Mouse (Mus musculus) cerebellum, adult 18-20 months (tissue): ENCODE results near the gene Ring1.
A peak's percentile ranks its signal among the peaks of the same experiment; 100 is the strongest.
"Not testable (repeated sequence)": the region's sequence is repeated elsewhere in the genome, so short reads cannot be mapped to it uniquely, and the experiment has no call there.

ENCODE experiments used
- DNase-seq, 2 experiments: peaks; one replicate each; pipeline ENCODE4 v3.0.0; 2021

Gene Ring1

DNA sequence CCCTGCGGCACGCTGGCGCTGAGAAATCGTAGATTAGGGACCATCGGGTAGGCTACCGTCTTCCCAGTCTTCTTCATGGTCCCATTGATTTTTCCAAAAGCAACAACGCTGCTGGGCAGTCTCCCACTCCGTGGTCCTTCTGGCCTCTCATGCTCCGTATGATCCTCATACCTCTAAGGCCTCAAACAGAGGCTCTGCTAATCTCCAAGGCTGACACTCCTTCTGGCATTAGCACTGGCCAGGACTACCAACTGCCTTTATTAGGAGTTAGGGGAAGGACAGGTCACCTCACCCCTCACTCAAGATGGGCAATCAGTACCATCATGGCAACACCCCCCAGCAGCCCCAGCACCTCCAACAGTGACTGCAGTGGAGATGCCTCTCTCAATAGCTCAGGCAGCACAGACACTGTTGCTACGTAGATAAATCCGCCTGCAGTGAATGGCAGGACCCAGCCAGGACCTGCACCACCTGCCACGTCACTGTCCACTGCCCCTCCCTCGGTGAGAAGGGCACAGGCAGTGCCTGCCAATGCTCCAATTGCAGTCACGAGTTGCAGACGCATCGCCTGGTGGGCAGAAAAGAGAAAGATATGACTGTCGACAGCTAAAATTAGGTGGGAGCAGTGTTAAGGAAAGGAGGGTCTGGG is 4.1 kb upstream of the Ring1 start:
- DNase-seq: peak in 1 of 2 experiments; percentile 12

DNA sequence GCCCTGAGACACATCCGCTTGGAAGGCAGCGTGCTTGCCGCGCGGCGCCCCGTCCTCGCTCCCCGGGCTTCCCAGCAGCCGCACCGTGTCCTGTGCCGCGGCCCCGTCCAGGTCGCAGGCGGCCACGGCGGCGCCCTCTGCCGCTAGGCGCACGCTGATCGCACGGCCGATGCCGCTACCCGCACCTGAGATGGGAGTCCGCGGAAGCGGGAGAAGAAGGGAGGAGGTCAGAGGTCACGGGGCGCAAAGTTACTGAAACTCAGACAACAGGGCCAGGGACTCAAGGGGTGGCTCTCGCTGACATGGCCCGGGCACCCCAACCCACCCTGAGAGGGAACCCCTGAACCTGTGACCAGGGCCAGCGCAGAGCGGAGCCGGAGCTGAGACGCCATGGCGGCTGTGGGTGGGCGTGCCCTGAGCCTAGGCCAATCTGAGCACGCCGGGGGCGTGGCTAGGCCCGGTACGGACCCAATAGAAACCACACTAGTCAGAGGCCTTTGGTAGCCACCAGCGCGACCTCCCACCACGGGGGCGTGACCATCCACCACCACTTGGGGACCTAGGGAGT is 3.3 kb upstream of the Ring1 start, which contains the start of gene H2-Ke6:
H2-Ke6 (minus strand) TSS at position 405 of the 568 bp plus-strand sequence.
- DNase-seq: peak; percentile 89 to 90

- DNase-seq: peak in 1 of 2 experiments; percentile 51
Observed at GRCm38 (mm10) chr17:34026917-34027655, 2.6 kb upstream of the Ring1 start.

GRCm38 (mm10) chr17:34026221-34026620 is 1.7 kb upstream of the Ring1 start:
- peak in 1 of 2 experiments; percentile 11 for DNase-seq

DNA sequence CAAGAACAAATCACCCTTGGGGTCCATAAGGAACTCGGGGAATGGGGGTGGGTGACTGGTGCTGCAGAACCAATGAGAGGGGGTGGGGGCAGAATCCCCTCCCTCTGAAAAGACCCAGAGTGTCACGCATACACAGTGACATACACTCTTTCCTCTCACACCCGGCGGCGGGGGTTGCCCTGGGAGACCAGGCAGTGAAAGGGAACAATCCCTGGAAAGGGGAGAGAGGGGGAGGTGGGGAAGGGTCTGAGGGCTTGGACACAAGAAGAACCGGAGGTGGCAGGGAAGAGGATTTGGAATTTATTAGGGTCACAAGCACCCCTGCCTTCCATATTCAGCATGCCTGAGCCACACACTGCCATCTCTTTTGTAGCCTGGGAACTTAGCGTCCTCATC is 1.3 kb upstream of the Ring1 start:
- peak in 1 of 2 experiments; percentile 19 for DNase-seq

DNA sequence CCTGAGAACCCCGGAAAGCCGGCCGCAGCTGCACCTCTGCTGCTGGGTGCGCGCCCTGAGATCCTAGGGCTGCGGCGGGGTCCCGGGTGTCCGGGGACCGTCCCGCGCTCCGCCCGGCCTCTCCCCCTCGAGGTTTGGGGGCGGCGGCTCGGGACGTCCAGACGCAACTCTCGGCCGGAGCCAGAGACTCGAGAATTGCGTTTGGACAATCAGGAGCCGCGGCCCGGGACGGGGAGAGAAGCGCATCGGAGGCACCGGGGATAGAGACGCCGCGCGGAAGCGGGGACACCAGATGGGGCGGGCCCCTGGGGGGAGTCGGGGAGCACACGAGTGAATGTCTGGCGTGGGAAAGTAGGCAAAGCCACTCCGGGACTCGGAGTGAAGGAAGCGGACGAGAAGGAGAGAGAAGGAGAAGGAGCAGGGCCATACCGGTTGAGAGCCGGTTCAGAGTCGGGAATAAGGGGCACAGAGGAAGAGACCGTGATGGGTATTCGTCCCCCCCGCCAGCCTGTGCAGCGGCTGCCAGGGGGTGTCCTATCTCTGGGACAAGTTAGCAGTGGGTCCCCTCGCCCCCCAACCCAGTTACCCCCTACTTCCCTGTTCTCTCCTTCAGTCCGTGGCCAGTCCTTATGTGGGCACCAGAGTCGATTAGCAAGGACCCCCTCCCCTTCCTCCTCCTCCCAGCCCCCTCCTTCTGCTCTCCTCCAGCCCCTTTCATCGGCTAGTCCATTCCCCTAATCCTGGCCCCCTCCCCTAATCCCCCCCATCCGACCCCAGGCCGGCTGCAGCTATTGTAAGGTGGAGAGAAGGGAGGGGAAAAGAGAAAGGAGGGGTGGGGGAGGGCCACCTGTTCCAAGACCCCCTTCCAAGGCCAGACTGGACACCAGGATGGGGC is 628 bp upstream of the Ring1 start:
- DNase-seq: peak in 1 of 2 experiments; percentile 39

GRCm38 (mm10) chr17:34023678-34024077 is 802 bp downstream of the Ring1 start:
- DNase-seq: no peak

DNA sequence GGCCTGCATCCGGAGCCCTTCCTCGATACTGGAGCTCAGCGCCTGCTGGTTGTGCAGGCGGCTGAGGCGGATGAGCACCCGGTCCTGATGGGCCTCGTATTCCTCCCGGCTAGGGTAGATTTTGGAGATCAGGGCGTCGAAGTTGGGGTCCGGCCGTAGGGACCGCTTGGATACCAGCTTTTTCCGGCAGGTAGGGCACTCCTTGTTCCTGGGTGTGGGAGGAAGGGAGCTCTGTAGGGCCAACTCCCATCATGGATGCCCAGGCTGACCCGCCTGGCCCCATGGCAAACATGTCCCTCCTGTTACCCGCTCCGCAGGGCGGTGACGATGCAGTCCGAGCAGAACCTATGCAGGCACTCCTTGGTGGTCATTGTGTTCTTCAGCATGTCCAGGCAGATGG is 1.5 kb downstream of the Ring1 start:
- DNase-seq: peak in 1 of 2 experiments; percentile 11

DNA sequence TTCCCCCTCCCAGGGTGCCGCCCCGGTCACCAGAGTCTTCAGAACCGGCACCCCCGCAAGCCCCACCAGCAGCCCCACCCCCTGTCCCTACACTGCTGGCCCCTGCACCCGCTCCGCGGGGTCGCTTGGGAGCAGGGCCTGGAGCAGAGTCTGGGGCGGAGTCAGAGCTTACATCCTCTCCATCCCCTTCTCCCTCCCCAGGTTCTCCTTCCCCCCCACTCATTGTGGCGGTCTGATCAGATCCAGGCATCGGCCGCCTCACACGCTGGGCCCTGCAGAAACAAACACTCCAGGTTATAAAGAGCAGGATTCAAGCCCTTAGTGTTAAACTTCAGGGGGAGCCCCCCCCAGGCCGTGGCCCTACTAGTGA is 2.1 kb downstream of the Ring1 start:
- no peak for DNase-seq

DNA sequence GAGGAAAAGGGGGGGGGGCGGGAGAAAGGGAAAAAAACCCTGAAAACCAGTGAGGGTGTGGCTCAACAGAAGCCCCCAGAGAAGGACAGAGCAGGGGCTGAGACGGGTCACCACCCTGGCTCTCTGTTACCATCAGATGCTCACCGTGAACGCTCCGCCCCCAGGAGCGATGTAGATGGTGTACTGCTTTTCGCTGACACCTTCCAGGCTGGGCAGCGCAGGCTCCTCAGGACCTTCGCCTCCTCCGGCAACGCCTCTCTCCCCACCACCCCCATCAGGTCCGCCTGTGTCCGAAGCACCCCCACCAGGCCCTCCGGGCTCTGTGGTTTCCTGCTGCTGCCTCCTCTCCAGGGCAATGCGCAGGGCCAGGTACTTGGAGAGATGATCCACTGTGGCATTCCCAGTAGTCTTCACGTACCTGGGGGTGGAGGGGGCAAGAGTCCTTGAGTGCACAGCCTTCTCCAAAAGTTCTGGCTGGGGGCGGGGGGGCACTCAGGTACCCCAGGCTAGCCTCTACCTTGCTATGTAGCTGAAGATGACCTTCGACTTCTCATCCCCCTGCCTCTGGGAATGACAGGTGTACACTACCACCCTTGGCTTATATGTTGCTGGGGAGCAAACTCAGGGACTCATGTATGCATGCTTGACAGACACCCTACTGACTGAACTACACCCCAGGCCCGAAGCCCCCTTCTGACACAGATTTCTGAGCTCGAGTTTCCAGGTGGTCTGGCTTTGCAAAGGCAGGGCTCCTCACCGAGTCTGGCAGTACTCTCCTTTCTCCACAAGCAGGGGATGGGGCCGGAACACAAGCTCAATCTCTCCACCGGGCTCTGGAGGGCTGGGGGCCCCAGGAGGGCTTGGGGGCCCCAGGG is 2.7 kb downstream of the Ring1 start:
- no peak for DNase-seq

DNA sequence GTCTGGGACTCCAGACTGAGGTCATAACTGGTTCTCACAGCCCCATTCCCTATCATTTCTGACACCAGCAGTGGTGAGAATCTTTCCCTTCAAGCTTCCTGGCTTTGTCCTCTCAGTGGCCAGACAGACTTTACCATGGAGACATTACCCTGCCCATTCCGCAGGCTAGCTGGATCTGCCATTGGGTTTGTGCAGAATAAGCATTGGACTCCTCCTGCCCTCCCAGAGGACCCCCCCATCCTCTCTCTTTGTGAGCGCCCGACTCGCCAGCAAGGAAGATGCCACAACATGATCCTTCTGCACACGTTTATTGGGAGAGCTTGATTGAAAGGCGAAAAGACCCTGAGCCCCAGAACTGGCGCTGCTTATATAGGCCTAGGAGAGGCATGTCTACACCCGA is 11.0 kb downstream of the Ring1 start:
- DNase-seq: no peak

GRCm38 (mm10) chr17:34010156-34010555 is 14.3 kb downstream of the Ring1 start:
- no peak for DNase-seq

DNA sequence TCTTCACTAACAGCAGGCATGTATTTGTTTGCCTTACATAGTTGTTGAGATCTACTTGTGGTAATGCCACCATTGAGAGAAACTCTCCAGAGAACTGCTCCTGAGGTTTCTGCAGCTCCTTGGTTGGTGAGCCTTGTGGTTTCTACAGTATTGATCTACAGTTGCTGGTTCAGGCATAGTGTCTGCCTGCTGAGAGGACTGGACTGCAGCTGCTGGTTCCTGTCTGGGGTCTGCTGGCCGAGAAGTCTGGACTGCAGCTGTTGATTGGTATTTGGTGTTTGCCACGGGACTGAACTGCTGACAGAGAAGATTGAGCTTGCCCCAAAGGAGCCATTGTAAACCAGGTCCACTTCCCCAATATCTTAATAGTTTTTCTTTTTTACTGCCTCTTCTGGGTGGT is 17.9 kb downstream of the Ring1 start:
- no peak for DNase-seq

DNA sequence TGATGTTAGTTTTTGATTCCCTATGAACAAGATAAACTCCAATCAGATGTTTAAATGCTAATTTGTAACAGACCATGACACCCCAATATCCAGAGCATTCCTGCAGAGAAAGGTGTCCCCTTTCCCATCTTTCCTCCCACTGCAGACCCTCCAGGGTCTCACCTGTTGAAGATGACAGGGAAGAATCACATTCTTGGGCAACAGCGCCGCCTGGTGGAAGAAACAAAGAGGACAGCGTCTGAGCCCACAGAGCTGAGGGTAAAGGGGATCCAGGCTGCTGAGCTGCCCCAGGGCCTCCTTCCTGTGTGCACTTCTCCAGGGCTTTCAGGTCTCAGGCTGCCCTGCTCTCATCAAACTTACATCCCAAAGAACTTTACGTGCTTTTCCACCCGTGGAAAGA is 21.1 kb downstream of the Ring1 start:
- DNase-seq: peak; percentile 21 to 40

DNA sequence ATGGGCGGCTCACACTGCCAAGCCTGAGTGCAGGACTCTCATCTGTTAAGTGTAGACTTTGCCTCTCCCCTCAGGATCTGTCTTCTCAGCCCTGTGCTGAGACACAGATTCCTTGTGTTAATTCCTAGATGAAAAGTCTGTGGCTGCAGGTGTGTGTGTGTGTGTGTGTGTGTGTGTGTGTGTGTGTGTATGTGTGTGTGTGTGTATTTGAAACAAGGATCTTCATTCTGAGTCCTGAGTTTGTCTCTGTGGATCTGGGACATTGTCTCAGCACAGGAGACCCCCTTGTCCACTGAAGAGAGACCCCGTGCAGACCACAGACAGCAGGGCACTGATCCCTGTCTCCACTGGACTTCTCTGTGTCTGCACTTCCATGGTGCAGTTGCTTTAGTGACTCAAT is 23.7 kb downstream of the Ring1 start:
- DNase-seq: not testable (repeated sequence)

- DNase-seq: peak; percentile 67 to 79
Observed at GRCm38 (mm10) chr17:34000150-34000537, 24.3 kb downstream of the Ring1 start, which contains the start of gene H2-K1. Gene H2-K1 (minus strand): TSS chr17:34000347.

GRCm38 (mm10) chr17:33999341-34000149 is 24.9 kb downstream of the Ring1 start:
- peak in 1 of 2 experiments; percentile 16 for DNase-seq

DNA sequence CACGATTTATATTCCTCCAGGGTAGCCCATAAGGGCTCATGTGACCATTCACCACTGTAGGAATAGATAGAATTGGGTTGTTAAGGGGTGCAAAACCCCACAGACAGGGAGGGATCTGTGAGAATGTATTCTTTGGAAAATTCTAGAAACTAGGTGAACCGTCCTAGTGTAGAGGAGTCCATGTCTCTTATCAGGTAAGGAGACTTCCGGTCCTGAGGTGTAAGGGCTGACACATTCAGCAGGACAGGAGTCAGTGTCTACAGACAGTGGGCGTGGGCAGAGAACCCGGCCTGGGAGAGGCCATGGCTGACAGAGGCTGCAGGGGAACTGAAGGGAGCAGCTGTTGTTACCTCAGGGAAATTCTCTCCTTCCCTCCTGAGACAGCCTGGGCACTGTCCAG is 25.8 kb downstream of the Ring1 start:
- DNase-seq: not testable (repeated sequence)

GRCm38 (mm10) chr17:33997025-33997424 is 27.5 kb downstream of the Ring1 start:
- DNase-seq: not testable (repeated sequence)

GRCm38 (mm10) chr17:33995651-33996050 is 28.8 kb downstream of the Ring1 start:
- no peak for DNase-seq

GRCm38 (mm10) chr17:33994959-33995358 is 29.5 kb downstream of the Ring1 start:
- no peak for DNase-seq
